Mouse (Mus musculus) lung, adult 18-20 months (tissue): ENCODE results near the gene Tmem80.
A peak's percentile ranks its signal among the peaks of the same experiment; 100 is the strongest.

Experiments
- DNase-seq, 2 experiments: peaks; one replicate each; pipeline ENCODE4 v3.0.0; 2022; ENCODE audit warnings: mixed read lengths in 2 of 2

Gene Tmem80

GRCm38 (mm10) chr7:141363106-141363751 lies 35.7 kb downstream of the Tmem80 start:
- peak; percentile 61 to 78 for DNase-seq

GRCm38 (mm10) chr7:141363752-141364125 lies 36.2 kb downstream of the Tmem80 start:
- no peak for DNase-seq

DNA sequence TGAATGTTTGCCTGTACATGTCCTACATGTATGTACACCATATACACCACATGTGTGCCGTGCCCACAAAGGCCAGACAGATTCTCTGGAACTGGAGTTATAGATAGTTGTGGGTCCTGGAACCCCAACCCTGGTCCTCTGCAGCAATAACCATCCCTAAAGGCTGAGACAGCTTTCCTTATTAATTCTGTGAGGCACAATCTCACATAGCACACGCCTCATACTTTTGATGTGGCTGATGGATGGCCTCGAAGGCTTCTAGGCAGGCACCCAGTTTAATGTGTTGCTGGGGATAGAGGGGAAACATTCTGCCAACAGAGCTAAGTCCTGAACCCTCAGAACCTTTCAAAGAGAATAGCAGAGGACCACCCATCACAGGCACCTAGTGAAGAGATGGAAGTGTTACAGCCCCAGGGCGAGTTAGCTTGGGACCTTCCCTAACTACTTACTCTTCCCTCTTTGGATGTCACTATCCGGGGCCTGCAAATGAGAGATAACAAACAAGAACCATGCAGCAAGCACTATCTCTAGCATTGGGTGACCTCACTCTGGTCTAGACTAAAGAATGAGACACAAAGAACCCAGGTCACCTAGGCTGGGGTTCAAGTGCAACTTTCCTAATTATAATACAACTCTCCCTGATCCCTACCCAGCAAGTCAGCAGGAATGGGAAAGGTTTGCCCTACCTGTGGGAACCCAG lies 37.0 kb downstream of the Tmem80 start:
- no peak for DNase-seq

DNA sequence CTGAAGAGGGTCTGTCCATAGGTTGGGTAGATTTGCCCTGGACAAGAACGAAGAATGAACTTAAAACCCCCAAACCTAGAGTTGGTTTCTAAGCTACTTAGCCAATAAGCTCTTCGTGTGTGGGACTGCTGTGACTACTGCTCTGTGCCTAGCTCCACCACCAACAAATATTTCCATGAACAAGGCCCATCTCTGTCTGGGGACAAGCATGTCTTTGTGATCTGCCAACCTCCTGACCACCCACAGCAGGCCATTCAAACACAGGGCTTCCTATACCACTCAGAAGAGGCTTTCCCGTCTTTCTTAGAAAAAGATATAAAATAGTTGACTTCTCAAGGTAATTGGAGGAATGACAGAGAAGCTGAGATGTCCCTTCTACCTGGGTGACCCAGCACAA lies 37.5 kb downstream of the Tmem80 start:
- no peak for DNase-seq

DNA sequence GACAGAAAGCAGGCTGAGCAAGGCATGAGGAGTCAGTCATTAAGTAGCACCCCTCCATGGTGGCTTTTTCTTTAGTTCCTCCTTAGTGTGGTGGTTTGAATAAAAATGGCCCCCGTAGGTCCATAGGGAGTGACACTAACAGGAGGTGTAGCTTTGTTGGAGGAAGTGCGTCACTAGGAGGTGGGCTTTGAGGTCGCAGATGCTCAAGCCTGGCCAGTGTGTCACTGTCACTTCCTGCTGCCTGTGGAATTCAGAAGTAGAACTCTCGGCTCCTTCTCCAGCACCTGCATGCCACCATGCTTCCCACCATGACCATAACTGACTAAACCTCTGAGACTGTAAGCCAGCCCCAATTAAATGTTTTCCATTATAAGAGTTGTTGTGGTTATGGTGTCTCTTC lies 39.8 kb downstream of the Tmem80 start:
- DNase-seq, result no peak

GRCm38 (mm10) chr7:141369918-141370317 lies 42.4 kb downstream of the Tmem80 start:
- no peak for DNase-seq

GRCm38 (mm10) chr7:141371942-141372595 lies 44.5 kb downstream of the Tmem80 start:
- DNase-seq, result no peak

DNA sequence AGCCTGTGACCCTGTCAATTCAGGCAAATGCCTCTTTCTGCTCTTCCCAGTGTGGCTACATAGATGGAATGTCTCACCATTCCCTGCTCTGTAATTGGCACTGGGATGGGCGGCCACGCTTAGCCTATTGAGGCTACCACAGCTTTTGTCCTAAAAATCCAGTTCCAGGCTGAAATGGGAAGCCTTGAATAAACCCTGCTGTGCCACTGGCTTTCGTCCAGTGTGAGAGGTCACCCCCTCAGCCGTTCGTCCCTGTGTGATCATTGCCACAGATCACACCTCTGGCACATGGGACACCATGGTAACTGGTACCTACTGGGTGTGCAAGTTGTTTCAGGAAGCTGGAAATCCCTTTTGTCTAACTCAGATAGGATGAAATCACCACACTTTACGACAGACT lies 46.1 kb downstream of the Tmem80 start:
- no peak for DNase-seq

GRCm38 (mm10) chr7:141374399-141374798 lies 46.9 kb downstream of the Tmem80 start:
- DNase-seq, result no peak

- DNase-seq, result peak; percentile 56 to 64
These were observed 52.0 kb downstream of the Tmem80 start for GRCm38 (mm10) chr7:141379584-141379983.

- no peak for DNase-seq
These were observed 53.7 kb downstream of the Tmem80 start for GRCm38 (mm10) chr7:141381068-141381835.
